Mouse (Mus musculus): Measurements from ENCODE around the gene Max. TPM values are rescaled to one million over a fixed set of nuclear protein-coding genes. Genes with fewer than 3 reads are reported as not detected.

Max gene
- polyA plus RNA-seq, 1 experiment: 37.1 TPM

DNA sequence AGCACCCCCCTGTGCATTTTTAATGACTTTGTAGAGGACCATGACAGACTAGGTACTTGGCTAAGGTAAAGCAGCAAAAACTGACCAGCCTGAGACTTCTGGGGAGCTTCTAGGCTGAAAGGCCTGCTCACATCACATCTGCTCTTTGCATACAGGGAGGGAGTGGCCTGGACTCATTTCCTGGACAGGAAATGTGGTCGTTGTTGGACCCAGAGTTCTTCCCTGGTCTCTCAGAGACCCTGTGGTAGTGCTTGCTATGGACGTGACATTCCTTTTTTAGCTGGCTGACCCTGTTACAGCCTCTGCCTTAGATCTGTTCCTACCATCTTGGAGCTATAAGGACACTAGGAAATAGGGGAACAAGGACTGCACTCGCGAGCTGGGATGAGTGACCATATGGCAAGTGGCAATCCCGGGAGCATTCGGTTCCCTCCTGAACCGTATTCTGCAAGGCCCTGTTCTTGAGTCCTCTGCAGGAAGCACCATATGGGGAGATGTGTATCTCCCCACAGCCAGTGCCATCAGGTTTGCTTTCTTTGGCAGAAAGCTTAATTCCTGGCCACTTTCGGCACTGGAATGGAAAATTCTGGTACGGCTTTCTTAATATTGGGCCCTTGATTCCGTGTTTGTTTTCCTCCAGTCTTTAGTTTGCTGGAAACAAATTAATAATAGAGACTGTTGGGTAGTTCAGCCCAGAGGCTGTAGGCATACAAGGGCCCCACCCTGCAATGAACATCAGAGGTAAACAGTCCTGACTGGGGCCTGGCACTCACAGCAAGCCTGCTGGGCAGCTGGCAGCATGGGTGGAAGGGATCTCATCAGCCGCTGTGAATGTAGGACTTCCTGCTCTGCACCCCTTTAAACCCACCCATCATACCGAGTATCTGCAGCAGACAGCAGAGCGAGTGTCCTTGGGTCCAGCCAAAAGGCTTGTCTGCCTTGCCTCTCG, 30.0 kb downstream of the Max start:
- Histone ChIP-seq H3K27me3 (ENCODE audit: control insufficient read depth, insufficient read depth, low read length) (no peaks in the 10 kb centered on the region), H3K4me3 (ENCODE audit: extremely low read depth, insufficient read depth, insufficient read length) (no peak overlapping the region), H3K36me3 (ENCODE audit: control insufficient read depth, insufficient read depth, low read length) (peaks cover 13% of the 10 kb centered on the region), H3K27ac (ENCODE audit: insufficient read depth, low read length) (no peak overlapping the region), H3K4me1 (ENCODE audit: control insufficient read depth, insufficient read depth, insufficient read length) (no peaks in the 10 kb centered on the region)
- no peak for TF ChIP-seq CTCF (IDR thresholded peaks at IDR 0.05; ENCODE audit: extremely low read depth, insufficient read depth, insufficient read length, insufficient replicate concordance)
- TF ChIP-seq POLR2A (IDR thresholded peaks at IDR 0.05; ENCODE audit: low read depth, low read length): no peak
- 80% methylated on average over 14 of the region's 14 CpGs for WGBS
- DNase-seq (ENCODE audit: low read depth in 1 of 2, low spot score in 2 of 2): no peak

DNA sequence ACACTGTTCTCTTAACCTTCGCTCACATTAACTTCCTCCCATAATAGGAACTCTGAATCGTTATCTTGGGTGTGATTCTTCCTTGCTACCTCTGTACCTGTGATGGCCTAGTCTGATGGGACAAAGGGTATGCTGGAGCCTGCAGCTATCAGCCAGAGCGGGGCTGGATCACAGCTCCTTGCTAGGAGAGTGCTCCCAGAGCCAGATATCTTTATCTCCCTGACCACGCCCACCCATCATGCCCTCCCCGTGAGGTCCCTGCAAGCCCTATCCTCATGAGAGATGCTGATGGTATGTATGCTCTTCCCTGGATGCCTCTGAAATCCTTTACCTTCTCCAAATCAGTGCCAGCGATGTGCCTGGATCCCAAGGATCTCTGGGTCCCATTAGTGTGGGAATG, 31.8 kb downstream of the Max start:
- no peak overlapping the region for H3K27ac ChIP-seq (ENCODE audit: insufficient read depth, low read length)
- WGBS: 88% methylated on average over 6 of the region's 6 CpGs
- H3K4me1 ChIP-seq (ENCODE audit: control insufficient read depth, insufficient read depth, insufficient read length): no peaks in the 10 kb centered on the region
- H3K27me3 ChIP-seq (ENCODE audit: control insufficient read depth, insufficient read depth, low read length): no peaks in the 10 kb centered on the region
- no peak for DNase-seq (ENCODE audit: low read depth in 1 of 2, low spot score in 2 of 2)
- peaks cover 2% of the 10 kb centered on the region; the same call in 1 of the 2 replicates for H3K36me3 ChIP-seq (ENCODE audit: control insufficient read depth, insufficient read depth, low read length)
- no peak for TF ChIP-seq CTCF (IDR thresholded peaks at IDR 0.05; ENCODE audit: extremely low read depth, insufficient read depth, insufficient read length, insufficient replicate concordance)
- no peak for TF ChIP-seq POLR2A (IDR thresholded peaks at IDR 0.05; ENCODE audit: low read depth, low read length)
- H3K4me3 ChIP-seq (ENCODE audit: extremely low read depth, insufficient read depth, insufficient read length): no peak overlapping the region

DNA sequence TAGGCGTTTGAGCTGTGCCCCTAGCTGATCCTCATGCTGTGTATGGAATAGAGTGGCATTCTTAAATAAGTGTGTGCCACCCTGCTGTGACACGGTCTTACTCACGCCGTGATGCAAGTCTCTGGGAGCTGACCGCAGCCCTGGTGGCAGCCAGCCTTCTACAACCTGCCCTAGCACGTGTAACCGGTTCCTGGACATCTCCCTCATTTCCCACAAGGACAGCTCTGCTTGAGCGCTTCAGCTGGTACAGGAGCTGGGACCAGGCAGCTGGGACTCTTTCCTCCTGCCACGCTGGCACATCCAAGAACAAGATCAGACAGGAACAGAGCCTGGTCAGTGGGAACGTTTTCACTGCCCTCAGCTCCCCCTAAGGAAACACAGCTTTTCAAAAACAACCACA, 34.5 kb downstream of the Max start:
- Histone ChIP-seq H3K36me3 (ENCODE audit: control insufficient read depth, insufficient read depth, low read length) (no peaks in the 10 kb centered on the region), H3K4me1 (ENCODE audit: control insufficient read depth, insufficient read depth, insufficient read length) (peaks cover 5% of the 10 kb centered on the region; the same call in 1 of the 2 replicates), H3K27ac (ENCODE audit: insufficient read depth, low read length) (no peak overlapping the region), H3K4me3 (ENCODE audit: extremely low read depth, insufficient read depth, insufficient read length) (no peak overlapping the region), H3K27me3 (ENCODE audit: control insufficient read depth, insufficient read depth, low read length) (no peaks in the 10 kb centered on the region)
- TF ChIP-seq CTCF (IDR thresholded peaks at IDR 0.05; ENCODE audit: extremely low read depth, insufficient read depth, insufficient read length, insufficient replicate concordance) (no peak), POLR2A (IDR thresholded peaks at IDR 0.05; ENCODE audit: low read depth, low read length) (no peak)
- WGBS: 83% methylated on average over 10 of the region's 10 CpGs
- no peak for DNase-seq (ENCODE audit: low read depth in 1 of 2, low spot score in 2 of 2)

DNA sequence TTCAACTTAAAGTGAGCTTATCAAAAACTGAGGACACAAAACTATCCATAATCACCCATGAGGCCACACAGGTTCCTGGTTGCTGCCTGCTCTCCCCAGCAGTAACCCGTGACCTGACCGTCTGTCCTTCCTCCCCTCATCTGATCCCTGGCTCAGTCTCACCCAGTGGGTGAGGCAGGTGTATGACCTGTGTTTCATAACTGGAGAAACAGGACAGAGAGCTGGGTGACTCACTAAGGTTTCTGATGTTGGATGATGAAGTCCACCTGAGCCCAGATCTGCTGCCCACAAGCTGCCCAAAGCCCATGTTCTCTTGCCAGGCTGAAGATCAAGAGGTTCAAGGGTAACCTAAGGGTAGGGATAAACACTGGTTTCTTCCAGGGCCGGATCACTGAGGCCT, 35.0 kb downstream of the Max start:
- Histone ChIP-seq H3K4me1 (ENCODE audit: control insufficient read depth, insufficient read depth, insufficient read length) (peaks cover 5% of the 10 kb centered on the region; the same call in 1 of the 2 replicates), H3K36me3 (ENCODE audit: control insufficient read depth, insufficient read depth, low read length) (no peaks in the 10 kb centered on the region), H3K27me3 (ENCODE audit: control insufficient read depth, insufficient read depth, low read length) (no peaks in the 10 kb centered on the region), H3K4me3 (ENCODE audit: extremely low read depth, insufficient read depth, insufficient read length) (no peak overlapping the region), H3K27ac (ENCODE audit: insufficient read depth, low read length) (no peak overlapping the region)
- TF ChIP-seq CTCF (IDR thresholded peaks at IDR 0.05; ENCODE audit: extremely low read depth, insufficient read depth, insufficient read length, insufficient replicate concordance) (no peak), POLR2A (IDR thresholded peaks at IDR 0.05; ENCODE audit: low read depth, low read length) (no peak)
- WGBS: 94% methylated on average over 3 of the region's 3 CpGs
- DNase-seq (ENCODE audit: low read depth in 1 of 2, low spot score in 2 of 2): no peak

DNA sequence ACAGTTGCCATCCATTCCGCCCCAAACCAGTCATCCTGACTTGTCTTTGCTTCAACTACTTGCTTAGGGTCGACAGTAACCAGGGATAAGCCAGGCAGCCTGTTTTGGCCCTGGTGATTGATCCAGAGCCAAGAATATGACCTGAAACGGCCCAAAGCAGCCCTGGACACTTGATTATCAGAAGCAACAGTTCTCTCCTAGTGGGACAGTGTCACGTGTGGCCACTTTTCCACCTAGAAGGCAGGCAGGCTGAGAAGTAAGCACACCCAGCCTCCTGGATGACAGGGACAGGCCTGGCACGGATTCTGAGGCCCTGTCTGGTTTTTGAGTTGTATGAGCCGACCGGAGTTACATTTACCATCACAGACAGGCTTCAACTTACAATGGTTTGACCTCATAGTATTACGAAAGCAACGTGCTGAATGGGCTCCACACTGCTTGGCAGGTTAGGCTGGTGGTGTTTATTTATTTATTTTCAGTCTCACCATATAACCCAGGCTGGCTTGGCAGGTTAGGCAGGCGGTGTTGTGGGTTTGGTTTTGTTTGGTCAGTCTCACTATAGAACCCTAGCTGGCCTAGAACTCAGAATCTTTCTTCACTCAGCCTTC, 35.6 kb downstream of the Max start:
- peaks cover 5% of the 10 kb centered on the region; the same call in 1 of the 2 replicates for H3K4me1 ChIP-seq (ENCODE audit: control insufficient read depth, insufficient read depth, insufficient read length)
- DNase-seq (ENCODE audit: low read depth in 1 of 2, low spot score in 2 of 2): no peak
- no peak overlapping the region for H3K4me3 ChIP-seq (ENCODE audit: extremely low read depth, insufficient read depth, insufficient read length)
- no peaks in the 10 kb centered on the region for H3K27me3 ChIP-seq (ENCODE audit: control insufficient read depth, insufficient read depth, low read length)
- H3K27ac ChIP-seq (ENCODE audit: insufficient read depth, low read length): no peak overlapping the region
- no peaks in the 10 kb centered on the region for H3K36me3 ChIP-seq (ENCODE audit: control insufficient read depth, insufficient read depth, low read length)
- TF ChIP-seq POLR2A (IDR thresholded peaks at IDR 0.05; ENCODE audit: low read depth, low read length): no peak
- TF ChIP-seq CTCF (IDR thresholded peaks at IDR 0.05; ENCODE audit: extremely low read depth, insufficient read depth, insufficient read length, insufficient replicate concordance): no peak
- WGBS: 88% methylated on average over 10 of the region's 10 CpGs

DNA sequence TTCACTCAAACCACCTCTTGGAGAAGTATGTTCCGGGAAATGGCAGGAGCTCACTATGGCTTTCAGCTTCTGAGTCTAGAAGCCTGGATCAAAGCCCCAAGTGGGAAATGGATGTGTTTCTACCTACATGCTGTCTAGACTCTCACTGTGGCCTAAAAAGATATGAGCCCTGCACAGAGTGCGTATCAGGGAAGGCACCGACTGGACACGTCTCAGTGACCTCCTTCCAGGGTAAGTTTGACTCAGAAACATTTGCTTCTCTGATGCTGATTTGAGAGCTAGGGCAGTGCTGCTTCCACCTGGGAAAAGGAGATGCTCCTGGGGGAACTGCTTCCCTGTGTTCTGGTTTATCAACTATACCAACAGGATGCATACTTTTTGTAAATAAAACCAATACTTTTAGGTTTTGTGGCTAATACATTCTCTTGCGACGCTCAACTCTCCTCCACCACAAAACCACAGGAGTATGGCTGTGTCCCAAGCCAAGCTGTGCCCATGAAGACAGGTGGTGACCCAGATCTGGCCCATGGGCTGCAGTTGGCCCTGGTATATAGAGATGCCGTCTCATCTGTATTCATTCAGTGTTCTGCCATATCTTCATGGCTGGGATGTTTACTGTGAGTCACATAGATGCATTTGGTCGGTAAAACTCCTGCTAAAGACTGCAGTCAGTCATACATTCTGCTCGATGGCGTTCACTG, 36.9 kb downstream of the Max start:
- Histone ChIP-seq H3K4me3 (ENCODE audit: extremely low read depth, insufficient read depth, insufficient read length) (no peak overlapping the region), H3K36me3 (ENCODE audit: control insufficient read depth, insufficient read depth, low read length) (0 out of 2 replicates have a peak, but pooled peaks cover under 1% of the 10 kb centered on the region), H3K4me1 (ENCODE audit: control insufficient read depth, insufficient read depth, insufficient read length) (peaks cover 5% of the 10 kb centered on the region; the same call in 1 of the 2 replicates), H3K27ac (ENCODE audit: insufficient read depth, low read length) (no peak overlapping the region), H3K27me3 (ENCODE audit: control insufficient read depth, insufficient read depth, low read length) (no peaks in the 10 kb centered on the region)
- WGBS: 66% methylated on average over 10 of the region's 10 CpGs
- TF ChIP-seq CTCF (IDR thresholded peaks at IDR 0.05; ENCODE audit: extremely low read depth, insufficient read depth, insufficient read length, insufficient replicate concordance): no peak
- TF ChIP-seq POLR2A (IDR thresholded peaks at IDR 0.05; ENCODE audit: low read depth, low read length): no peak
- no peak for DNase-seq (ENCODE audit: low read depth in 1 of 2, low spot score in 2 of 2)

Measured in spleen, adult 2 months (tissue).